Mouse (Mus musculus) hematopoietic stem cell, adult 5-6 weeks (primary cell): ENCODE data around the gene Acsl3. TPM values are rescaled to one million over a fixed set of nuclear protein-coding genes. Genes with fewer than 3 reads are reported as not detected.

Experiments used
- ATAC-seq, 2 experiments: fragments of 125-278 bp in 1 of 2; replicated peaks in 1 of 2; 2 replicates each; pipeline ENCODE4 v1.8.0; 2016 to 2017; ENCODE audit warnings: inconsistent platforms in 2 of 2, mild to moderate bottlenecking in 2 of 2, moderate number of reproducible peaks in 2 of 2, low read depth in 1 of 2, moderate TSS enrichment in 1 of 2; ENCODE audit not compliant: low FRiP score in 2 of 2, poor library complexity in 2 of 2, severe bottlenecking in 2 of 2, insufficient read depth in 1 of 2, low TSS enrichment in 1 of 2
- total RNA-seq: library from RNA; stranded (forward); fragments of 172-1452, 232-1000 nt; gene quantifications from 2 replicates; pipeline ENCODE4 v1.2.3, GENCODE M21; 2017

The Acsl3 gene
- total RNA-seq, 1 experiment from 2014 or later: 81.3 TPM

- peak; percentile 87 to 90 for ATAC-seq
These were observed 67.0 kb downstream of the Acsl3 start for GRCm38 (mm10) chr1:78724458-78725190.

GRCm38 (mm10) chr1:78725191-78725490 is 67.5 kb downstream of the Acsl3 start:
- peak in 1 of 2 experiments; percentile 46; a peak in 1 of 4 replicates for ATAC-seq

- no peak for ATAC-seq
These were observed 68.1 kb downstream of the Acsl3 start for GRCm38 (mm10) chr1:78725617-78726223.

- ATAC-seq: no peak
These were observed 72.6 kb downstream of the Acsl3 start for GRCm38 (mm10) chr1:78730114-78730720.

GRCm38 (mm10) chr1:78732290-78732689 is 74.7 kb downstream of the Acsl3 start:
- no peak for ATAC-seq

- ATAC-seq: no peak
These were observed 76.8 kb downstream of the Acsl3 start for GRCm38 (mm10) chr1:78734261-78735000.

- ATAC-seq: no peak
These were observed 80.0 kb downstream of the Acsl3 start for GRCm38 (mm10) chr1:78737646-78738045.

GRCm38 (mm10) chr1:78740676-78741075 is 83.1 kb downstream of the Acsl3 start:
- no peak for ATAC-seq

GRCm38 (mm10) chr1:78742198-78742597 is 84.6 kb downstream of the Acsl3 start:
- ATAC-seq: no peak

- no peak for ATAC-seq
These were observed 85.7 kb downstream of the Acsl3 start for GRCm38 (mm10) chr1:78743318-78743717.

- no peak for ATAC-seq
These were observed 87.7 kb downstream of the Acsl3 start for GRCm38 (mm10) chr1:78745230-78745777.

Other genes with a start within 250 kb of the Acsl3 start
- gene Farsb, start 168.9 kb upstream of the Acsl3 start, total RNA-seq: 61.9 and 66.9 TPM in 2 replicates
- gene Mogat1, start 146.8 kb upstream of the Acsl3 start, total RNA-seq: not detected in 2 replicates
- gene BC035947, start 145.7 kb upstream of the Acsl3 start, total RNA-seq: not detected in 2 replicates
- gene Utp14b, start 213 bp downstream of the Acsl3 start, total RNA-seq: 26.7 and 31.3 TPM in 2 replicates
- gene Kcne4, start 158.9 kb downstream of the Acsl3 start, total RNA-seq: not detected in 2 replicates